In genomic region chr2:118549507-118550473, GRCm38 (mm10) we compare ENCODE assay signal across 8 mouse cellular contexts. TPM values are rescaled to one million over a fixed set of nuclear protein-coding genes. Genes with fewer than 3 reads are reported as not detected.
DNase-seq lines count a peak whose midpoint lies in the region.

TSS of gene Bmf (minus strand) at chr2:118549687.

- H3K4me3 ChIP-seq in megakaryocyte, embryonic 14.5 days (replicated peaks): peak within 1 kb of the TSS; percentile 93

- no peaks in the 10 kb centered on the region for H3K36me3 ChIP-seq in megakaryocyte, embryonic 14.5 days (replicated peaks; ENCODE audit: low read length)

- peaks cover 15% of the 10 kb centered on the region for H3K9me3 ChIP-seq in megakaryocyte, embryonic 14.5 days

- peaks cover 48% of the 10 kb centered on the region for H3K27me3 ChIP-seq in megakaryocyte, embryonic 14.5 days (replicated peaks)

- H3K4me1 ChIP-seq in megakaryocyte, embryonic 14.5 days: peaks cover 56% of the 10 kb centered on the region

- DNase-seq in adrenal gland, adult 18-20 months (ENCODE audit: low spot score in 2 of 2): peak; percentile 96 to 97
- DNase-seq in embryo, embryonic 11 days: peak; percentile 98
- DNase-seq in gastrocnemius, postnatal 14 days: peak; percentile 100
- peak; percentile 77 for DNase-seq in induced T-regulatory cell, adult 2 months (ENCODE audit: low read depth)
- peak; percentile 86 to 96 for DNase-seq in left cerebral cortex, adult 9 months (ENCODE audit: low spot score in 2 of 2)
- DNase-seq in right cerebral cortex, adult 2 months (ENCODE audit: low spot score in 2 of 2): peak; percentile 88 to 96
- DNase-seq in urinary bladder, postnatal 10 days (ENCODE audit: low spot score): peak; percentile 97

- intact Hi-C loops in gastrocnemius, postnatal 14 days (cut with DNase I; ENCODE audit: low total_unique reads): loop anchor here (5.0 kb wide), 2 partner anchors 37 to 62 kb away; no protein-coding TSS in a partner anchor

RNA-seq across cellular contexts. Expression of gene Bmf, which starts in this region (rescaled TPM):
- 1 to 10 TPM; 6.6 to 6.8 TPM for total RNA-seq in adrenal gland, adult 18-20 months (2021)
- total RNA-seq in gastrocnemius, postnatal 14 days (2021): 10 to 100 TPM; 12.8 to 16.4 TPM
- 6.3 and 11.4 TPM in 2 replicates for polyA plus RNA-seq in megakaryocyte, embryonic 14.5 days (2012; ENCODE audit: insufficient read depth, low replicate concordance)

Comparison
In these comparisons a context has a peak if more than half of its experiments do, and no peak if none do; other contexts are left out.
1. Peak in every context shown above with its lines: DNase-seq and H3K4me3 ChIP-seq.